Mouse (Mus musculus): Measurements from ENCODE around the gene Simc1. TPM values are rescaled to one million over a fixed set of nuclear protein-coding genes. Genes with fewer than 3 reads are reported as not detected.

The Simc1 gene
- total and polyA plus RNA-seq, 3 experiments: 6.2 to 16.6 (median 6.8) TPM

GRCm38 (mm10) chr13:54565594-54566345, 62.2 kb downstream of the Simc1 start:
- in situ Hi-C loops (cut with MboI; ENCODE audit: low pct_ligation_motif_present, low pct_unique_long_range_greater_than_20kb, low sequenced_read_pairs): loop anchor here (5.0 kb wide), 1 partner anchor 52 kb away; no protein-coding TSS in a partner anchor
- Histone ChIP-seq H3K9me3 (replicated peaks; ENCODE audit: low read length) (no peaks in the 10 kb centered on the region), H3K9ac (ENCODE audit: insufficient read depth, low read depth) (no peak overlapping the region), H3K4me2 (ENCODE audit: insufficient read depth, low read depth, poor library complexity, severe bottlenecking) (peak overlapping the region; percentile 38; the same call in 1 of the 2 replicates), H3K79me2 (replicated peaks; ENCODE audit: control insufficient read depth, extremely low read depth, insufficient read depth, poor library complexity, severe bottlenecking) (peaks cover 17% of the 10 kb centered on the region), H3K27me3 (replicated peaks) (no peaks in the 10 kb centered on the region), H3K4me3 (replicated peaks in 1 of 3; ENCODE audit: low read depth in 2 of 3, low read length in 2 of 3, poor library complexity in 1 of 3) (peak overlapping the region; percentile 86 to 91 (median 87)), H3K4me1 (ENCODE audit: control insufficient read depth in 1 of 2, insufficient read depth in 2 of 2) (peaks cover 2 to 33% of the 10 kb centered on the region in 2 experiments), H3K36me3 (replicated peaks in 1 of 2; ENCODE audit: control insufficient read depth in 1 of 2, insufficient read depth in 1 of 2, low read length in 1 of 2) (peaks cover 20 to 26% of the 10 kb centered on the region in 2 experiments), H3K27ac (ENCODE audit: insufficient read depth, low read depth) (no peak overlapping the region)
- TF ChIP-seq GABPA (IDR thresholded peaks at IDR 0.05; ENCODE audit: insufficient replicate concordance, low read depth, low read length) (no peak), CTCF (conservative IDR thresholded peaks at IDR 0.05 in 1 of 2, IDR thresholded peaks at IDR 0.05 in 1 of 2; ENCODE audit: low read depth in 2 of 2, low read length in 2 of 2) (peak; percentile 26 to 53; a peak in 3 of 4 replicates)
- dilution Hi-C loops (cut with MboI; ENCODE audit: extremely low pct_ligation_motif_present, extremely low pct_unique_long_range_greater_than_20kb, low sequenced_read_pairs): no loop called here
- peak; percentile 34 for DNase-seq (ENCODE audit: extremely low read depth)

GRCm38 (mm10) chr13:54568380-54568779, 64.8 kb downstream of the Simc1 start:
- Histone ChIP-seq H3K36me3 (replicated peaks in 1 of 2; ENCODE audit: control insufficient read depth in 1 of 2, insufficient read depth in 1 of 2, low read length in 1 of 2) (no peaks in the 10 kb centered on the region), H3K9ac (ENCODE audit: insufficient read depth, low read depth) (no peak overlapping the region), H3K9me3 (replicated peaks; ENCODE audit: low read length) (no peaks in the 10 kb centered on the region), H3K4me3 (replicated peaks in 1 of 3; ENCODE audit: low read depth in 2 of 3, low read length in 2 of 3, poor library complexity in 1 of 3) (no peak overlapping the region), H3K4me2 (ENCODE audit: insufficient read depth, low read depth, poor library complexity, severe bottlenecking) (no peak overlapping the region), H3K4me1 (ENCODE audit: control insufficient read depth in 1 of 2, insufficient read depth in 2 of 2) (peaks cover 0 to 29% of the 10 kb centered on the region in 2 experiments; a peak in 2 of 4 replicates), H3K79me2 (replicated peaks; ENCODE audit: control insufficient read depth, extremely low read depth, insufficient read depth, poor library complexity, severe bottlenecking) (peaks cover 11% of the 10 kb centered on the region), H3K27ac (ENCODE audit: insufficient read depth, low read depth) (no peak overlapping the region), H3K27me3 (replicated peaks) (no peaks in the 10 kb centered on the region)
- in situ Hi-C loops (cut with MboI; ENCODE audit: low pct_ligation_motif_present, low pct_unique_long_range_greater_than_20kb, low sequenced_read_pairs) (loop anchor here (5.0 kb wide), 1 partner anchor 49 kb away; no protein-coding TSS in a partner anchor), dilution Hi-C loops (cut with MboI; ENCODE audit: extremely low pct_ligation_motif_present, extremely low pct_unique_long_range_greater_than_20kb, low sequenced_read_pairs) (no loop called here)
- DNase-seq (ENCODE audit: extremely low read depth): no peak
- no peak for TF ChIP-seq MAFK (IDR thresholded peaks at IDR 0.05; ENCODE audit: insufficient replicate concordance, low read length)
- no peak for TF ChIP-seq RAD21 (IDR thresholded peaks at IDR 0.05; ENCODE audit: low read depth, low read length)
- no peak for TF ChIP-seq UBTF (IDR thresholded peaks at IDR 0.05; ENCODE audit: low read depth, low read length)
- TF ChIP-seq ZNF384 (IDR thresholded peaks at IDR 0.05; ENCODE audit: low read depth, low read length): no peak
- TF ChIP-seq KAT2A (IDR thresholded peaks at IDR 0.05; ENCODE audit: insufficient replicate concordance, low read length): no peak
- no peak for TF ChIP-seq JUN (IDR thresholded peaks at IDR 0.05; ENCODE audit: insufficient read depth, low read depth, low read length)
- no peak for TF ChIP-seq CHD2 (IDR thresholded peaks at IDR 0.05; ENCODE audit: low read length)
- TF ChIP-seq ZMIZ1 (IDR thresholded peaks at IDR 0.05; ENCODE audit: low read depth, low read length): no peak
- no peak for TF ChIP-seq USF1 (IDR thresholded peaks at IDR 0.05; ENCODE audit: low read depth, low read length)
- TF ChIP-seq USF2 (conservative IDR thresholded peaks at IDR 0.05; ENCODE audit: low read depth, low read length): no peak
- TF ChIP-seq NRF1 (IDR thresholded peaks at IDR 0.05; ENCODE audit: low read depth, low read length): no peak
- TF ChIP-seq CTCF (conservative IDR thresholded peaks at IDR 0.05 in 1 of 2, IDR thresholded peaks at IDR 0.05 in 1 of 2; ENCODE audit: low read depth in 2 of 2, low read length in 2 of 2): no peak
- no peak for TF ChIP-seq ZKSCAN1 (IDR thresholded peaks at IDR 0.05; ENCODE audit: borderline replicate concordance, low read depth, low read length)
- TF ChIP-seq EP300 (IDR thresholded peaks at IDR 0.05; ENCODE audit: low read length): no peak
- TF ChIP-seq RCOR1 (conservative IDR thresholded peaks at IDR 0.05; ENCODE audit: low read depth, low read length): no peak
- TF ChIP-seq CHD1 (IDR thresholded peaks at IDR 0.05; ENCODE audit: low read depth, low read length): no peak
- TF ChIP-seq POLR2A (IDR thresholded peaks at IDR 0.05; ENCODE audit: low read depth, low read length): no peak
- no peak for TF ChIP-seq ELF1 (IDR thresholded peaks at IDR 0.05; ENCODE audit: low read depth, low read length)
- TF ChIP-seq TBP (conservative IDR thresholded peaks at IDR 0.05; ENCODE audit: low read depth, low read length): no peak

Measured in CH12.LX (cell line).